Mouse (Mus musculus) ZHBTc4 (cell line): ENCODE results near the gene Col24a1.

Experiments
- DNase-seq: peaks from one replicate; pipeline ENCODE4 v3.0.0-alpha.2; 2011; ENCODE audit warnings: low read depth, low spot score

Col24a1 gene

GRCm38 (mm10) chr3:145292337-145293134 lies at the start of gene Col24a1:
Gene Col24a1, plus strand, starts transcription at chr3:145292472.
- DNase-seq: peak; percentile 19

GRCm38 (mm10) chr3:145248040-145248439 lies 44.2 kb upstream of the Col24a1 start:
- DNase-seq: no peak

- no peak for DNase-seq
These were observed 39.2 kb upstream of the Col24a1 start for GRCm38 (mm10) chr3:145253066-145253465.

- no peak for DNase-seq
These were observed 37.4 kb upstream of the Col24a1 start for GRCm38 (mm10) chr3:145254764-145255396.

- no peak for DNase-seq
These were observed 35.6 kb upstream of the Col24a1 start for GRCm38 (mm10) chr3:145256647-145257046.

GRCm38 (mm10) chr3:145259678-145260077 lies 32.6 kb upstream of the Col24a1 start:
- no peak for DNase-seq

- no peak for DNase-seq
These were observed 29.1 kb upstream of the Col24a1 start for GRCm38 (mm10) chr3:145263131-145263530.

- DNase-seq: no peak
These were observed 24.2 kb upstream of the Col24a1 start for GRCm38 (mm10) chr3:145268066-145268465.

GRCm38 (mm10) chr3:145274191-145274590 lies 18.1 kb upstream of the Col24a1 start:
- DNase-seq: no peak

- DNase-seq: peak; percentile 31
These were observed 935 bp downstream of the Col24a1 start for GRCm38 (mm10) chr3:145293207-145293606.

- no peak for DNase-seq
These were observed 1.5 kb downstream of the Col24a1 start for GRCm38 (mm10) chr3:145293623-145294307.

- no peak for DNase-seq
These were observed 7.8 kb downstream of the Col24a1 start for GRCm38 (mm10) chr3:145299980-145300591.

- no peak for DNase-seq
These were observed 13.0 kb downstream of the Col24a1 start for GRCm38 (mm10) chr3:145305311-145305710.

- DNase-seq: no peak
These were observed 14.9 kb downstream of the Col24a1 start for GRCm38 (mm10) chr3:145307209-145307608.

GRCm38 (mm10) chr3:145320587-145321274 lies 28.5 kb downstream of the Col24a1 start:
- no peak for DNase-seq

- no peak for DNase-seq
These were observed 33.1 kb downstream of the Col24a1 start for GRCm38 (mm10) chr3:145325402-145325801.

GRCm38 (mm10) chr3:145331642-145332041 lies 39.4 kb downstream of the Col24a1 start:
- no peak for DNase-seq

GRCm38 (mm10) chr3:145334046-145334445 lies 41.8 kb downstream of the Col24a1 start:
- no peak for DNase-seq

GRCm38 (mm10) chr3:145337161-145337560 lies 44.9 kb downstream of the Col24a1 start:
- no peak for DNase-seq

GRCm38 (mm10) chr3:145339851-145340499 lies 47.7 kb downstream of the Col24a1 start:
- no peak for DNase-seq

- DNase-seq: no peak
These were observed 56.4 kb downstream of the Col24a1 start for GRCm38 (mm10) chr3:145348690-145349089.
